Mouse (Mus musculus) gastrocnemius, postnatal 25 days (tissue): Measurements from ENCODE around the gene Olfr992. TPM values are rescaled to one million over a fixed set of nuclear protein-coding genes. Genes with fewer than 3 reads are reported as not detected.
"Not testable (repeated sequence)": the region's sequence is repeated elsewhere in the genome, so short reads cannot be mapped to it uniquely, and the experiment has no call there.

ENCODE experiments used
- DNase-seq: peaks from one replicate; pipeline ENCODE4 v3.0.0; 2022
- long read RNA-seq, 2 experiments: library from polyadenylated mRNA; stranded (forward); transcript quantifications; one replicate each; pipeline ENCODE4 v2.0.0; 2021
- total RNA-seq, 2 experiments: library from RNA; stranded (reverse); gene quantifications; 1 replicate in 1 of 2; 2 replicates in 1 of 2; pipeline ENCODE4 v1.2.3; 2021

Gene Olfr992
- not detected for total RNA-seq
- long read RNA-seq, experiment 1: 0 reads
- long read RNA-seq, experiment 2: 0 reads

GRCm38 (mm10) chr2:85409369-85409768 is at the start of gene Olfr992:
Gene Olfr992 (minus strand): TSS chr2:85409469.
- no peak for DNase-seq

- DNase-seq: no peak
Observed at GRCm38 (mm10) chr2:85443539-85443938, 34.3 kb upstream of the Olfr992 start, which contains the start of gene Olfr995. Gene Olfr995 (minus strand): TSS chr2:85443639.

- no peak for DNase-seq
Observed at GRCm38 (mm10) chr2:85442546-85442945, 33.3 kb upstream of the Olfr992 start.

GRCm38 (mm10) chr2:85436351-85436750 is 27.1 kb upstream of the Olfr992 start, which contains the start of gene Olfr994:
Gene Olfr994 (minus strand): TSS chr2:85436451.
- no peak for DNase-seq

GRCm38 (mm10) chr2:85425893-85426292 is 16.6 kb upstream of the Olfr992 start:
- DNase-seq: no peak

- DNase-seq: no peak
Observed at GRCm38 (mm10) chr2:85414777-85415176, 5.5 kb upstream of the Olfr992 start, which contains the start of gene Olfr993. Gene Olfr993 (minus strand): TSS chr2:85414877.

GRCm38 (mm10) chr2:85363127-85363526 is 46.1 kb downstream of the Olfr992 start, which contains the start of gene Olfr988:
Gene Olfr988 (minus strand): TSS chr2:85363227.
- DNase-seq: not testable (repeated sequence)

Other genes starting within 250 kb of the Olfr992 start
- 1 to 10 TPM in 1 of 2 experiments, under 1 TPM in 1; 0.59 to 1.8 TPM for gene Lrrc55, start 212.3 kb downstream of the Olfr992 start, total RNA-seq
- not detected for gene Olfr987, start 70.2 kb downstream of the Olfr992 start, total RNA-seq
- gene Olfr988, start 46.2 kb downstream of the Olfr992 start, total RNA-seq: not detected
- gene Olfr993, start 5.4 kb upstream of the Olfr992 start, total RNA-seq: not detected
- gene Olfr994, start 27.0 kb upstream of the Olfr992 start, total RNA-seq: not detected
- not detected for gene Olfr995, start 34.2 kb upstream of the Olfr992 start, total RNA-seq
- not detected for gene 4833423E24Rik, start 109.6 kb upstream of the Olfr992 start, total RNA-seq
- gene Olfr996, start 169.7 kb upstream of the Olfr992 start, total RNA-seq: not detected
- gene Olfr998, start 179.5 kb upstream of the Olfr992 start, total RNA-seq: not detected
- not detected for gene Olfr1000, start 202.4 kb upstream of the Olfr992 start, total RNA-seq
- gene Olfr1002, start 241.2 kb upstream of the Olfr992 start, total RNA-seq: not detected